Mouse (Mus musculus) cerebellum, adult 2 months (tissue): ENCODE data around the gene Ski.

Source experiments
- CTCF ChIP-seq: fragments of 200-500 bp; IDR thresholded peaks from 2 replicates; pipeline ENCODE4 v1.5.1; 2011; ENCODE audit warnings: low read depth, mild to moderate bottlenecking, control low read depth, low read length, moderate library complexity, borderline replicate concordance; ENCODE audit not compliant: insufficient read depth
- POLR2A ChIP-seq: fragments of 200-500 bp; IDR thresholded peaks from 2 replicates; pipeline ENCODE4 v1.6.1; 2011; ENCODE audit warnings: low read length, control low read depth, borderline replicate concordance; ENCODE audit not compliant: insufficient read depth

GRCm38 (mm10) chr4:155209079-155209478 lies 13.3 kb downstream of the Ski start:
- TF ChIP-seq CTCF (no peak), POLR2A (no peak)
